Mouse (Mus musculus): ENCODE measurements around the gene Bach2.
A peak's percentile ranks its signal among the peaks of the same experiment; 100 is the strongest.

The Bach2 gene

DNA sequence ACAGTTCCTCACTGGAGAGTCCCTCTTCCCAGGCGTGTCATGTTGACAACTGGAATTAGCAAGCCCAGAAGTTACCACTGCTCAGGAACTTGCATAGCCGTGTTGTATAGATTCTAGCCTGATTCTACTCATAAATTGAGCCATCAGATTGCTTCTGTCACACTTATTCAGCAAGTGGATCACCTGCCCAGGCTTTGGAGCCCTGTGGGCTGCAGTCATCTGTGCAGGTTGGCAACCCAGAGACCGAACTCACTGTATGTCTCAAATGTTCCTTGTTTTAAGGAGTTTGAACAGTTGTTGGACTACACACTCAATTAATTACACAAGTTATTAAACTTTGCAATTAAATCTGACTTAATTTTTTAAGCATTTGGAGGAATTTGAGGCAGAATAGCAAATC, 61.4 kb downstream of the Bach2 start:
- no peak for DNase-seq

DNA sequence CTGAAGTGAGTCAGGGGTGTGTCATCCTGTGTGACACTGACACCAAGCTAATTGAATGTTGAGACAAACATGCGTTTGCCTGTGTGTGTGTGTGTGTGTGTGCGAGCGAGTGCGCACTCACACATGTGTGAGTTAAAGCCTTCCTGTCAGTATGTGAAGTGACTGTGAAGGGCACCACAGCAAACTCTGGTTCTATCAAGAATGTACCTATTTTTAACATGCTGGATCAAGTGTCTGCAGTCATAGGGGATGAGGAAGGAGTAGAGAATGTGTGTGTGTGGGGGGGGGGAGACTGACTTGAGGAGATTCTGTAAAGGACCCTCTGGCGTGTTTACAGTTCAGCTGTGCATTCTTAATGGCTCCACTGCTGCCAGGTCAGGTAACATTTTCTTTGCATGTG, 64.1 kb downstream of the Bach2 start:
- DNase-seq, result no peak

DNA sequence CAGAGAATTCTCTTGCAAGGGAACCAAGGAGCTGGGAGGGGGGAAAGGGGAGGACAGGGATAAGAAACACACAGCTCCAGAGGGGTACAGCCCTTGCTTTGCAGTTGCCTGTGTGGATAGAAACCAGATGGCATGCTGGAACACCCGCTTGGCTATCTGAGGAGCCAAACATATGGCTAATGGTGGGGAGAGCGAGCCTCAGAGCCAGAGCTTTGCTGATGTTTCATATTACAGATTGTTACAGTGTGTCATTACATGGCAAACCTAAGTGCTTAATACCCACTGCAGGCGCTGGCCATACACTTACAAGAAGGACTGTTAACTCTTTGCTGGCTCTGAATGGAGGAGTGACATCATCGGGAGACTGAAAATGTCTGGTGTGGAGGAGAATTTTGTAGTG, 64.5 kb downstream of the Bach2 start:
- DNase-seq, result no peak

DNA sequence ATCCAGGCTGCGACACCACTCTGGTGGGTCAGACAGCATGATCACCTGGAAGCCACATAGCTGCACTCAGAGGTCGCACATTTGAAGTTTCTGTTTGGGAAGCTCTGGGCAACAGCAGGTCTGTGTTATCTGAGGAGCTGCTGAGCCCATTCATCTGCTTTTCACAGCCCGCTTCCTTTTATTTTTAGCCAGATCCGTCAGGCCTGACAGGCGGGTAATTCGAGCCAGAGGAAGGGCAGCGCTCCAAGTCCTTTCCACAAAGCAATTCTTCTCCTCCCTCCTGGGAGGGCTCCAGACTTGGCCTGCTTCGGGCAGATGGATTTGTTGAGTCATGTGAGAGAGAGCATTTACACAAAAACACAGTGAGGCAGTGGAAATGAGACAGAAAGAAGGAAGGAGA, 65.1 kb downstream of the Bach2 start:
- DNase-seq, result peak in 1 of 2 experiments; percentile 14

DNA sequence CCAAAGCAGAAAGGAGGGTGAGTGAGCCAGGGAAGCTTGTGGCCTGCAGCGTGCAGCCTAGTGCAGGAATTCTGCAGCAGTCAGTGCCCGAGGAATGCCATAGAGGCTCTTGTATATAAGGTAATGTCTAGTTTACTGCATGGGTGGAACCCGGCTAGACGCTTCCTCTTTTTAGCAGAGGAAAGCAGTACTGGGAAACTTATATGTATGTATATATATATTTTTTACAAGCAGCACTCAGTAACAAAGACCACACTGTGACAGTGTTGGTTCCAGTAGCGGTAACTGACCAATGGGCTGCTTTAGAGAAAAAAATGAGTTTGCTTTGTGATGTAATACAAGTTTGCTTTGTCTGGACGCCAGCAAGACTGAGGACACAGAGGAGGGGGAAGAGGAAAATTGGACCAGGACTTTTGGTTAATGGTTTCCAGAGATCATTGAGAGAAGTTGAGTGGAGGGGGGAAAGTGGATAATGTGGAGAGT, 65.7 kb downstream of the Bach2 start:
- no peak for DNase-seq

DNA sequence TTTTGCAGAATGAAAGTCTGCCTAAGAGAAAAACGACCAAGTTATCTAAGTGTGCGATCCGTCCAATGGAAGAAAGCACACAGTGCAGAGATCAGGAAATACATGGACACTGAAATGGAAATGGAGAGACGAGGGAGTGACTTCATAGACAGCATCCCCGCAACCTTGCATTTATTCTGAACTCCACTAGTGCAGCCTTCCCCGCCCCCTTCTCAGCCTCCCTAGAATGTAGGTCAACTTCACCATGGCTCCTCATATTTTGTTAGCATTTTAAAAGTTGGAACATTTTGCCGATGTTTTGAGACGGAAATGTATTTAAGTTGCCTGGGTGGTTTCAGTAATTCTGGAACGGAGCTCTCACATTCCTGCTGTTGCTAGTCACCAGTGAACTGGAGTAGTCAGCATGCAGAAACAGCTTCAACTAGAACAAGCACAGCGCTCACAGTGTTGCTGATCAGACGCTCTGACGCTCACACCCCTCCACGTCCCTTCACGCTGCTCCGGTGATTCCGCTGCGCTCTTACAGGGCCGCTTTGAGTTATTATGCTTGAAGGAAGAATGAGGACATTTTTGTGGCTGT, 66.5 kb downstream of the Bach2 start:
- no peak for DNase-seq

DNA sequence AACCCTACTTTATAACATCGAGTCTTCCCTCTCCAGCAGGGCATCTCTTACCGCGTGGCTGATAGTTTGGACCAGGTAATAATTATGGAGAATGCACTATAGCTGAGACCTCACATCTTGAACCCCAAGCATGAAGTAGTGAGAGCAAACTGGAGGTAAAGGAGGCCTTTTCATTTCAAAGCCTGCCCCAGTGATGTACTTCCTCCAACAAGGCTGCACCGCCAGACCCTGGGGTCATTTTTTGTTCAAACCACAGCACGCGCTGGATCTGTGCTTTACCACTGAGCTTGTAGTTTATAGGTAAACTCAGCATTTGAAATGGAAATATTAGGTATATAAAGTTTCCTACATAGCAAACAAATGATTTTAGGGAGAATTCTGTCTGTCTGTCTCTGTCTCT, 67.1 kb downstream of the Bach2 start:
- DNase-seq, result no peak

DNA sequence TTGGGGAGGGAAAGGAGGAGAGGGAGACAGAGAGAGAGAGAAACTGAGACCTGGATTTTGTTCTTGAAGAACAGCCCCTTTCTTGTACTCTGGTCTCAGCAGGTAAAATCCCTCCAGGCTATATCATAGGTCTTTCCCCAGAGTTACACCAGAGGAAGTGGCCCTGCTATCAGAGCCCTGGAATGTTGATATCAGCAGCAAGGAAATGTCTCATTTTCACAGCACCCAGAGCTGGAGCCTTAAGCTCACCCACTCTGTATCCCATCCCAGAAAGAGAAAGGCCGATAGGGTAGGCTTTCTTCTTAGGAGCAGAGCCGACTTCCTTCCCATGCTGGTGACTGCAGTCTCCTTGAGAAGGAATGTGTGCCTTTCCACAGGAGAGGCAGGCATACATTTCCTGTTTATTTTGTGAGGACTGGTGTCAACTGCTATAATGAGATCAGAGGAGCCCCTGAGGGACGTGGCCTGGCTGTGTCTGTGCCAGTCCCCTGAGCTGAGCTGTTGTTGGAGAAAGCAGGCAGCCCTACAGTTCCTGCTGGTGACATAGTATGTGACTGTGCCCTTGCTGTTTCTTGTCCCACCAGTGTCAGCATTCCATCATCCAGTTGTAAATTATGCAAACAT, 67.7 kb downstream of the Bach2 start:
- no peak for DNase-seq

DNA sequence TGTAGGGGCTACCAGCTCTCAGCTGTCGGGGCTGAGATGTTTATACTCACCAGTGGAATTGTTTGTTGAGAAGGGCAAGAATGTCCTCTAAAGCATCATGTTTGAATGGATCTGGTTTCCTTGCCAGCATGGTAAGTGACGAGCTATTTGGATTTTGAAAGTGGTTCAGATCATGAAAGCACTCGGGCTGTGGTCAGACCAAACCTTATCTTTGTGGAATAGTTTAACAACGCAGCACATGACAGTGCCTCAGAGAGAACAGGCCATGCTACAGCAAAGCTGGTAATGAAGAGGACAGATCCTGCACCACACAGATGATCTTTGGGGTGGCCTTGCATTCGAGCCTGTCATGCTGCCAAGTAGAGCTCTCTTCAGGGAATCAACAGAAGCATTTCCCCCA, 68.6 kb downstream of the Bach2 start:
- DNase-seq, result no peak

DNA sequence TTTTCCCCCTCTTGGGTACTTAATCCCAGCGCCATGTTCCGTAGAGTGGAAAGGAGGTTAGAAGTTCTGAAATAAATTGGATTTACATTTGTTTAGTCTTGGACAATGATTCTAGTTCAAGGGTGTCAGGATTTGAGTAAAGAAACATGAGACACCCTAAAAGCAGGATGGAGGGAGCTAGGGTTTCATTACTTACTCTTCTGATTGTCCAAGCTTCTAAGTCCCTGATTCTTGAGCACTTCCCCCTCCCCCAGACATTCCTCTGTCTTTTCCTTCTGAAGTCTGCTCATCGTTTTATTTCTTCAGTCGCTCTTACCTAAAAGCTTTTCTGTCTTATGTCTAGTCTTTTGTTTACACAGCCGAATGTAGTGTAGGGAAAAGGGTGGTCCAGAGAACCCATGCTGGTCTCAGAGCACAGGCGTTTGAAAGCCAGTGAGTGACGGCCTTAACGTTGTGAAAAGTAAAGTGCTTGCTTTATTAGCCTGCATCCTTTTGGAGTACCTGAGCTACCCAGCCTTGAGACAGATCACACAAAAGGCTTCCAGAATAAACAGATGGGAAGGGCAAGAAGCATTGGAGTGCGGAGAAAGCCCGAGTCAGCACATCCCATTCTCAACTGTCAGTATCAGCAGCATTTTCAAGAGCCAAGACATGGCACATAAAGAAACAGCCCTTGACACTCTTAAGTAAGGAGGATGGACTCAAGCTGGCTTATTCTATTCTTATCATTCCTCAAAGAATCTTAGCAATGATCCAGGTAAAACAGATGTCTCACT, 73.8 kb downstream of the Bach2 start:
- no peak for DNase-seq

DNA sequence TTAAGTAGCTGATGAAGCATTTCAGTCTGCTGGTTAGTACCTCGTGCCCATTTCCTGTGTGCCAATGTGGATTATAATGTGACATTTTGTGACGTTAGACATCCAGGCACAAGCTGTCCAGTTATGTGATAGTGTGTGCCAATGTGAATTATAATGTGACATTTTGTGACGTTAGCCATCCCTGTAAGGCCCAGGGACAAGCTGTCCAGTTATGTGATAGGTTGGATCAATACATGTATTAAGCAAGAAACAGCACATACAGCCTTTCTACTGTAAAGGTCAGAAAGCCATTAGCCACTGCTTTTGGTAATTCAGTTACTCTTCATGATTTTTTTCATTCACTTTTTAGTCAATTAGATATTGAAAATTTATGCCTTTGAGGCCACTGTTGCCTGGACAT, 76.3 kb downstream of the Bach2 start:
- DNase-seq, result no peak

DNA sequence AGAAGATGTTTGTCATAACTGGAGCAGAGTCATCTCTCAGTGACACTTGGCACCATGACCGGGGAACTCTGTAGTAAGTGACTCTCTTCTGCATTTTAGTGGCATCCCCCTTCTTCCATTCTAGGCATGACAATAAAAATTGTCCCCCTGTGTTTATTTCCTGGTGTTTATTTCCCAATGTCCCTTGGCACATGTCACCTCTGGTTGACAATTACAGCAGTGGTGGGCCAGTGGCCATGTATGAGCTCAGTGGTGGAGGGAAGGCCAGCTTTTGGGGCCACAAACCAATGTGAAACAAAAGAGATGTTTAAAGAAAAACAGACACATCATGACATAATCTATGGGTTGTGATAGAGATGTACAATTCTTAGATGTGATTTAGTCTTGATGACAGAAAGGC, 80.0 kb downstream of the Bach2 start:
- DNase-seq, result no peak

DNA sequence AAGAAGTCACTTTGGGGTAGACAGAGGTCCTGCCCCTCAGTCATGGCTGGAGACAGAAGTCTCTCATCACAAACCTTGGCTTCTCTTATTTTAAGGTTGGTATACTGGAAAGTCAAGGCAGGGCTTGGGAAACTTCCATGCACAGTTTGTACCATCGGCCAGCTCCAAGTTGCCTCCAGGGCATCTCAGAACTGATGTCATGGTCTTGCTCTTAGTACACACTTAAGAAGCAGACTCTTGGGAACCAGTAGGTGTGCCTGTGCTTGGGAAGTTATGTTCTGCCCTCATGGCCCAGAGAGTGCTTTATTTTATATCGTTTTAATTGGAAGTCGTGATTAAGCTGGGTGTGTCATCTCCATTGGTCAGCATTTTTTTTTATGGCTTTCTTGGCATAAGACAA, 80.7 kb downstream of the Bach2 start:
- DNase-seq, result no peak

DNA sequence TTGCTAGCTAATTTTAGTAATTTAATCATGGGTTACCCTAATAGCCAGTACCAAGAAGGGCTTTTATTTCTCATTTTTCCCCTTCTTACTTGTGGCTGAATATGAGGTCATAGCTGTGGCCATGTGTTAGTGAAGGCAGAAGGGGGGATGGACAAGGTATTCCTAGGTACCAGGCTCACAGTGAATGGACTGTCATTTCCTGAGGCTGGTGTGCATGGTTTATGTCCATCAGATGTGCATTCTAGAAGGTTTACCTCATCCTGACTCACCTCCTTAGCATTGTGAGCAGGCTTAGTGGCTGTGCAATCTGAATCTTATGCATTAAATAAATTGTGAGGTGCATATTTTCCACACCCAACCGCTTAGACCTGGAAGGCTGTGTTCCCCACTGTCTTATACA, 81.4 kb downstream of the Bach2 start:
- DNase-seq, result no peak

DNA sequence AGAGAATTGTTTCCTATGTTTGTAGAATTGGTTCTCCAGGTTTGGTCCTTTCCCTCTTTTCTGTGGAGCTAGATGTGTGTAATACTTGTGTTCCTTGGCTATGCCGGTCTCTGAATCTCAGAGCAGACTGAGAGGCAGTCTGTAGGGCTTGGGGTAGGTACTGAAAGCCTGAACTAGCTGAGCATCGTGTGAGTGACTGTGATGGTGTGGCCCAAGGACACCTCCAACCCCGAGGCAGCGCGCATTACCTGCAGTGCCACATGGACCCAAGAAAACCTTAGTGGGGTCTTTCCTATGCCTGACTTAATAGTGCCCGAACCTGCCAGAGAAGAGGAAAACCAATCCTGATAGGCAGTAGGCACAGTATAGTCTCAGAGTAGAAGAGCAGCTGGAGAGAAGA, 85.5 kb downstream of the Bach2 start:
- no peak for DNase-seq

DNA sequence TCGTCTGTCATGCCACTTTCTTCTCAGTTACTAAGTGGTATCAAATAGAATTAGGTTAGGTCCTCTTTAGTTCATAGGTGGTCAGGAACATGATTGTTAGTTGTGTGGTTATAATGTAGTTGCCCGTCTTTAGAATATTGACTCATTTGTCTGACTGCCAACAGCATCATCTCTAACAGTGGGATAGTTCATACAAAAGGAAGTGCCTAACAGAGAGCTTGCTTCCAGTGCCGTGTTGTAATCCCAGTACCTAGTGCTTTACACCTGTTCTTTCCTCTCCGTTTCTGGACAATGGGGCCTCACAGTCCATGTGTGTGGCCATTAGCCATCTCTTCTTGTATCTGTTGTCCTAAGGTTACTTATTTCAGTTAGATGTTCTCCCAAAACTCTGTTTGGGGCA, 86.4 kb downstream of the Bach2 start:
- DNase-seq, result no peak

DNA sequence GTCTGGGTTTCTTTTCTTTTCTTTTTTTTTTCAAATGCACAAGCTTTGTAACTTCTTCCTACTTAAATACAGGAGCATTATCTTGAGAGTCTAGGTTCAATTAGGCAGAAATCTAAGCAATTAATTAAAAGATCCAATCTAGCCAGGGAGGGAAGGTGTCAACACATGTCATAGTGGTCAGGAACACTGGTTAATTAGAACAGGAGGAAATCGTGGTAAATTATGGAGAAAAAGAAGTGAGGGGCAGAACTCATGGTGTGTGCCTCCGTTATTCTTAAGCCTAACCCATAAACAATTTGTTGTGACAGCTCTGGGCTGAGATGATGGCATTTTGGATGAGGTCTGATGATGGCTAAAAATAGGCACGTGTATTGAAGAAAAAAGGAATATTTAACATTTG, 87.0 kb downstream of the Bach2 start:
- DNase-seq, result no peak

DNA sequence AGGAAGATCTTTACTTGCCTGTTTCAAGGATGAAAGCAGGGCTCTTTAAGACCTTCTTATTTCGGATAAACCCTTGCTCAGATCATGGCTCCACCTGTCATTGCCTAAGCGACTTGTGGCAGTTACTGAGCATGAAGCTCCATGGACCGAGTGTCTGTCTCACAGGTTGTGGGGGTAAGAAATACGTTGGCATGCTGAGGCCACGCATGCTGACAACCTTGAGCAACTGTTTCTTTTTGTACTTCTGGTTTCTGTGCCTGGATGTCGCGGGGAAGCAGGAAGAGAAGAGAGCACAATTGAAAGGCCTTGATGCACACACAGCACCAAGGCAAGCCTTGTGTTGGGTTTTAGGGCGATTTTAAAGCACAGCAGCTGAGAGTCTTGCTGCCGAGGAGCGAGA, 87.7 kb downstream of the Bach2 start:
- no peak for DNase-seq

DNA sequence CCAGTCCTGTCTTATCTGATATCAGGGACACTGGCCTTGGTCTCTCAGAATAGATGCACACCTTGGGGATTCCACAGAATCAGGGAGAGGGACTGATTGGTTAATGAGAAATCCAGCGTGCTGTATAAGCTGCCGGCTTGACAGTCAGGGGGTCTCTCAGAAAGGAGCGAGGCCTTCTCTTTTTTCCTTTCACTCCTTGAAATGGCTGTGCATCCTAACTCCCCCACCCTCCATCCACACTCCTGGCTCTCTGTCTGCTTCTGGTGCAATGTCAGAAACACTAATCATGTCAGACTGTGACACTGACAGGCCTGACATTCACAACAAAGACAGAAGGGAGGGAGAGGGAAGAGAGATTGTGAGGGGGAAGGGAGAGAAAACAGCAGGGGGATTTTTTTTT, 88.3 kb downstream of the Bach2 start:
- no peak for DNase-seq

DNA sequence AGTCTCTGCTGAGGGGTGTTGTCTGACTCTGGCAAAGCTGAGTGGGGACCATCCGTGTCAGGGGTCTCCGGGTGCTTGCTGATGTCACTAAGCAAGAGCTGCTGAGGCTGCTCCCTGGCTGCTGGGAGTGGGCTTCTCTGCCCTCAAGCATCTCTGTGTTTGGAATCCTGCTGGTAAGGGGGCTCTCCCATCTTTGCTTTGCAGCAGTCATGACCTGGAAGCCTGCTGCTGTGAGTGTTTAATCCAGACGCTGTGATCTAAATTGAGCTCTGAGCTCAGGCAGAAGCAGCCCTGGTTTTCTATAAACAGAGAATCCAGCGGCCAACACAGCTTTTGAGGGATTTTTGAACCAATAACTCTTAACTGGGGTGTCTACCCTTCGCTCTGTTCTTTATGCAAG, 89.0 kb downstream of the Bach2 start:
- DNase-seq, result no peak

DNA sequence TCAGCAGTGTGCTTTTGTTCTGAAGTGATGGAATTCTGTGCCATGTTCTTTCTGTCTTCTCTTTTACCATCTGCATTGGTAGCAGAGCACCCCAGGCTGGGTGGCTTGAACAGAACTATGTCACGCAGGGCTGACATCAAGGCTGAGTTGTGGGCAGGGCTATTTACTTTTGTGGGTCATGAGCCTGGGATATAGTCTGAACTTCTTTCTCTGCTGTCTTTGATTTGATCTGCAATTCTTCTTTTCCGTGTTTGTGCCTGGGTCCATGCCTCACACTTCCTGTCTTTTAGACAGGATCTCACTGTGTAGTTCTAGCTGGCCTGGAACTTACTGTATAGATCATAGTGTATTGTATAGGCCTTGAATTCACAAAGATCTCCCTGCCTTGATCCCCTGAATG, 90.0 kb downstream of the Bach2 start:
- DNase-seq, result no peak

DNA sequence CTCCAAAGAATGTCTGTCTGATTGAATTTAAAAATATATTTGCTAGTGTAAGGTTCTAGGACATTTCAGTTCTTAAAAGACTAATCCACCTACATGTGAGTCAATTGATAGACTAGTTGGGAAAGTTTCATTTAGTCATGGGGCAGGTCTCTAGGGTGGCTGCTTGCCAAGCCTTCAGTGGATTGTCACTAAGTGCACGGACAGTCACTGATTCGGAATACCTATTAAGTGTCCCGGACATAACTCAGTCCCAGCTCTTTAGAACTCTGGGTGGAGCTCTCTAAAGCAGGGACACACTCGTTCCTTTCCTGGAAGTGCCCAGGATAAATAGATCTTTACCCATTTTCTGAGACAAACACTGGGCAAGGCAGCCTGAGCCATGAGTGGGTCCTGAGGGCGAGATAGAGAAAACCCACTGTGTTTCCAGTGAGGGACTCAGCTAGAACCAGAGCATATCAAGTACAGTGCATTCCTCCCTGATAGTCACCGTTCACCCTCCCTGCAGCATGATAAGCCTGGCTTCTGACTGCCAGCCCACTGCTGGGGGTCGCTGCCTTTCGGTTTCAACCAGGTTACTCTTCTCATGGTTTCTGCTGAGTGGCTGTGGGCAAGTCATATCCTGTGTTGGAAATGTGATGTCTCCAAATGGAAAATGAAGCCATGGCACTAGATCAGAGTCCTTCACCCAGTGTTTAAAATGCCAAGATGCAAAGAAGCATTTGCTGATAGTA, 92.1 kb downstream of the Bach2 start:
- no peak for DNase-seq

DNA sequence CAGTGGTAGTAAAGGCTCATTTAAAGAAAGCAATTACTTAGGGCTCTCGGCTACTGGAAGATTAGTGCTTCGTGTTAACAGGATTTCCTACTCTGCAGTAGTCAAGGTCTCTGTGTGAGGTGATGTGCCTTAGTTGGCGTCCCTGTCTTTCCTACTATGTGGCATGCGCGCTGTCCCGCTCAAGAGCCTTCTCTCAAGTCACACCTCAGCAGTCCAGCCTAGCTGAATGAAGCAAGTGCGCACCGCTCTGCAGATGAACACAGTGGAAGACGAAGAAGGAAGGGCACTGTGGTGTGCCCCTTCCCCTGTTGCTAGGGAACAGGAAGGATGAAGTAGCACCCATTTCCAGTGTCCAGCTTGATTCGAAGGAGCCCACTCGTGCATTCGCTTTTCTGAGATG, 93.4 kb downstream of the Bach2 start:
- no peak for DNase-seq

DNA sequence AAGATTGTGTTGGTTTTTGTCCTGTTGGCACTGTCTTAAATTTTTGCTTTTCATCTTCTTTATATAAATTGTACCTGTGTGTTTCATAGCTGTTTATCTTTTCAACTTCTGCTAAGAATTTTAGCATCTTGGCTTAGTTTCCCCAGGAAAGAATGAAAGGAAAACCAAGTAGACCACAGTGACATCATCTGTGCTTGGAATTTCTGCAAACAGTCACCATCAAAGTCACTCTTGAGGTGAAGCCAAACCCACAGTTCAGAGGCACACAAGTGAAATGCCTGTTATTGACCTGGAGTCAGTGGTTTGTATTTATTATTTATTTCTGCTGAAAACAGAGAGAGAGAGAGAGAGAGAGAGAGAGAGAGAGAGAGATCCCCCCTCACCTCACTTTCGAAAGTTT, 95.5 kb downstream of the Bach2 start:
- no peak for DNase-seq
